Mouse (Mus musculus) forebrain, embryonic 12.5 days (tissue): Measurements from ENCODE around the gene Adcy1. TPM values are rescaled to one million over a fixed set of nuclear protein-coding genes. Genes with fewer than 3 reads are reported as not detected.

ENCODE experiments used
- ATAC-seq: fragments of 200-750 bp; cut with Nextera tagmentation; 2 replicates; pipeline ENCODE4 v1.8.0; 2017; ENCODE audit warnings: moderate TSS enrichment; ENCODE audit not compliant: low FRiP score
- H3K27ac ChIP-seq: fragments of 300-500 bp; sonication (generic); 2 replicates; pipeline ENCODE4 v1.5.1; 2016; ENCODE audit warnings: mild to moderate bottlenecking
- H3K27me3 ChIP-seq: fragments of 300-500 bp; sonication (generic); 2 replicates; pipeline ENCODE4 v1.6.1; 2016; ENCODE audit warnings: mild to moderate bottlenecking
- H3K36me3 ChIP-seq: fragments of 300-500 bp; sonication (generic); replicated peaks from 2 replicates; pipeline ENCODE4 v1.6.1; 2016; ENCODE audit warnings: mild to moderate bottlenecking
- H3K4me1 ChIP-seq: fragments of 300-500 bp; sonication (generic); 2 replicates; pipeline ENCODE4 v1.6.1; 2016
- H3K4me2 ChIP-seq: fragments of 300-500 bp; sonication (generic); 2 replicates; pipeline ENCODE4 v1.6.1; 2016; ENCODE audit warnings: mild to moderate bottlenecking, moderate library complexity
- H3K4me3 ChIP-seq: fragments of 300-500 bp; sonication (generic); replicated peaks from 2 replicates; pipeline ENCODE4 v1.5.1; 2016; ENCODE audit warnings: mild to moderate bottlenecking
- H3K9ac ChIP-seq: fragments of 300-500 bp; sonication (generic); 2 replicates; pipeline ENCODE4 v1.6.1; 2016; ENCODE audit warnings: mild to moderate bottlenecking
- H3K9me3 ChIP-seq: fragments of 300-500 bp; sonication (generic); 2 replicates; pipeline ENCODE4 v1.6.1; 2016
- WGBS: fragments of 180-500 bp; shearing (Covaris S2); methylation state at CpG from one replicate; pipeline ENCODE4 v1.1.7; 2016; 5-methylcytosine and 5-hydroxymethylcytosine counted together
- polyA plus RNA-seq: library from polyadenylated mRNA; unstranded; fragments of >200 nt; fragmentation: Nextera tagmentation; extraction: Ambion mirVana; gene quantifications from 2 replicates; pipeline ENCODE4 v1.2.1, GENCODE M21; 2016

Gene Adcy1
- polyA plus RNA-seq, 1 experiment from 2014 or later: 1.3 TPM

DNA sequence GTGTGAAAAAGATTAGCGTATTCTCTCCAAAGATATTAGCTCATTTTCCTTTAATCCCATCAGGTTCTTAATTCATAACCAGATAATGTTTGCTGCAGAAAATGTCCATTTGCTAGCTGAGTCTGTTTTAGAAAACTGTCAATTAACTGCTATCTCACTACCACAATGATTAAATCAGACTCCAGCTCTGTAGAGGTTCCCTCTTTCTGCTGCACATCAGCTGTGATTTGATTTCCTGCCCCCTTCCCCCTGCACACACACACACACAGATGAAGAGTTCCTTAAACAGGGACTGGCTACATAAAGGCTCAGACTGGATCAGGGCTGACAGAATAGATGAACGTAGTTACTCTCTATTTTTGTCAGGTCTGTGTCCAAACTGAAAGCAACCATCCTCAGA is 53.4 kb downstream of the Adcy1 start:
- Histone ChIP-seq H3K9ac (no peak overlapping the region), H3K4me3 (no peak overlapping the region), H3K36me3 (no peaks in the 10 kb centered on the region), H3K9me3 (no peaks in the 10 kb centered on the region), H3K27me3 (no peaks in the 10 kb centered on the region), H3K27ac (no peak overlapping the region), H3K4me1 (peaks cover 6% of the 10 kb centered on the region), H3K4me2 (no peak overlapping the region)
- WGBS: 66% methylated on average over 2 of the region's 2 CpGs
- no peak for ATAC-seq

DNA sequence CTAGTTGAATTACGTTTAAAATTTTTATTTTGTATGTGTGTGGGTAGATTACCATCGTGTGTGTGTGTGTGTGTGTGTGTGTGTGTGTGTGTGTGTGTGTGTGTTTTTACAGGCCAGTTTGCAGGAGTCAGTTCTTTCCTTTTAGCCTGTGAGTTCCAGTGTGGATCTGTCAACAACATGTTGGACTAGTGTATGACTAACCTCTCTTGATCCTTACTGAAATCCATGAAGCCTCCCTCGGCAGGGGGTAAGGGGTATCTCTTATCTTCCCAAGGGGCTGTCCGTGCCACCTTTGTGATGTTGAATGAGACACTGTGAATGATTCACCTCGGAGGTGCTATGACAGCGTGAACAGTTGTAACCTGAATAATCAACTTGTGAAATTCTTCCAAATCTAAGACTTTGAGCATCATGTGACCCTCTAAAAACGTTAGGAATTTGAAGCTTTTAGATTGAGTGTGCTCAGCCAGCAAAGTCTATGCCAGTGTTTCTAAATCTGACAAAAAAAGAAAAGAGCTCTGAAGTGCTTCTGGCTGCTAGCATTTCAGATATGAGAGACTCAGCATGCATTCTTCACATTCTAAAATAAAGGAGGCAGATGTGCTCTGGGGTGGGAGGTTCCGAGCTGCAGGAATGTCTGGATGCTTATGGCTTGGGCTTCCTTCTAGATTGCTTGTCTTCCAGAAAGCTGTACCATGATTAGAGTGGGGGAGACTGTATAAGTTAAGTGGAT is 66.2 kb downstream of the Adcy1 start:
- Histone ChIP-seq H3K9me3 (no peaks in the 10 kb centered on the region), H3K4me1 (no peaks in the 10 kb centered on the region; the same call in 1 of the 2 replicates), H3K27ac (no peak overlapping the region), H3K4me2 (no peak overlapping the region), H3K4me3 (no peak overlapping the region), H3K27me3 (no peaks in the 10 kb centered on the region), H3K36me3 (no peaks in the 10 kb centered on the region), H3K9ac (no peak overlapping the region)
- WGBS: 77% methylated on average over 8 of the region's 8 CpGs
- ATAC-seq: no peak

DNA sequence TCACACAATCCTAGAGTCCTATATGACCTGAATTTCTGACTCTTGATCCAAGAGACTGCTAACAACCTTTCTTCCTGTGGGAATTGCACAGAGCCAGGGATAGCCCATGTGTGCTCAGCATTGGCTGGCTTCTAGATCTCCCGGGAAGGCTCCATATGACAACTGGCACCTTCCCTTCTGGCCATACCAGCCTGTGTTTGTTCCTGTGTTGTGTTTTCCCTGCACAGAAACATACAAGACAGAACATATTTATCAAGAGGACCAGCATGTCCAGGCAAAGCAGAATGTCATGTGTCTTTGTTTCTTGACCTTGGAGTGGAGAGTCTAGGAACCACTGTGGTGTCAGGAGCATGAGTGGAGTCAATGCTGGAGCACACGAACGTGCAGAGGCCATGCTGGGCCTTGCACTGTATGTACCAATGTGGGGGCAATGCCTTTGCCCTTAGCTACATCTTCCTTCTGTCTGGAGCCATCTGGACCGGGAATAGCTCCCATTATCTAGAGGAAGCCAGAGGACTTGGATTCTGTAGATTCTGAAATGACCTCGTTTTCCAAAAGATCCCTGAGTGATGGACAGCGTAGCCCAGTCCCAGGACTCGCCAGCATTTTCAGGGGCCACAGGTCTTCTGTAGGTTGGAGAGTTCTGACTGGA is 69.6 kb downstream of the Adcy1 start:
- no peak overlapping the region for H3K9ac ChIP-seq
- H3K27me3 ChIP-seq: no peaks in the 10 kb centered on the region
- no peaks in the 10 kb centered on the region for H3K4me1 ChIP-seq
- ATAC-seq: no peak
- H3K27ac ChIP-seq: no peak overlapping the region
- no peak overlapping the region for H3K4me2 ChIP-seq
- H3K9me3 ChIP-seq: no peaks in the 10 kb centered on the region
- no peak overlapping the region for H3K4me3 ChIP-seq
- H3K36me3 ChIP-seq: no peaks in the 10 kb centered on the region
- 87% methylated on average over 7 of the region's 7 CpGs for WGBS

DNA sequence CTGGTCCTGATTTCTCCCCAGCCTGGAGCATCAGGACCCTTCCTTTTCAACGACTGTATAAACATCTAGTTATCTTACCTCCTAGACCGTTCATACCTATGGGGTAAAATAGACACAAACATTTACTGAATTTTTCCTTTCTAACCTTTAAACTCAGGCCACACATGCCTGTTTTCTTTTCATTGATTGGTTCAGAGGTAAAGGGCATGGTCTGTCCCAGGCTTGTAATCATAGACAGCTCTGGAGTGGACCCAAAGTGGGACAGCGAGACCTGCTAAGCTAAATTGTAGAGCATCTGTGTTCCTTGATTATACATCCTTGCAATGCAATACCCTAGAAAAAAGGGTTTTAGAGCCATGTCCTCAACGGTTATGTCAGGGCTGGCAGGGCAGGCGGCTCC is 70.4 kb downstream of the Adcy1 start:
- Histone ChIP-seq H3K4me3 (no peak overlapping the region), H3K27ac (no peak overlapping the region), H3K4me2 (no peak overlapping the region), H3K27me3 (no peaks in the 10 kb centered on the region), H3K9ac (no peak overlapping the region), H3K36me3 (no peaks in the 10 kb centered on the region), H3K9me3 (no peaks in the 10 kb centered on the region), H3K4me1 (no peaks in the 10 kb centered on the region)
- ATAC-seq: no peak
- 91% methylated on average over 5 of the region's 5 CpGs for WGBS

DNA sequence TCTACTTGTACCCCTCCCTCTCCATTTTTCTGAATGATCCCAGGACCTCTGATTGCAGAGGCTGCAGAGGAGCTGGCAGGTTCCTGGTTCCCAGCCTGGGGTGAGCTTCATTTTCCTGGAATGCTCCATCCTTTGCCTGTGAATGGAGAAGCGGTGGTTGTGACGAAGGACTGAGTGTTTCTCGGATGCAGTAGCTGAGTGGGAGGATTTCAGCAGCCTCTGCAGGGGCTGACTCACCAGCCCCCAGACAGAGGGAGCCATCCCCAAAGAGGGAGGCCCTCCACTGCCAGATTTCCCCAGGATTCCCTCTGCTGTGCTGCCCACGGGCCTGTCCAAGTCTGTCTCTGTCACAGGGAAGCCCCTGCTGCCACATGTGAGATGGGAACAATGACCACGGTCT is 71.0 kb downstream of the Adcy1 start:
- Histone ChIP-seq H3K36me3 (no peaks in the 10 kb centered on the region), H3K4me2 (no peak overlapping the region), H3K9me3 (no peaks in the 10 kb centered on the region), H3K27ac (no peak overlapping the region), H3K4me1 (no peaks in the 10 kb centered on the region), H3K27me3 (no peaks in the 10 kb centered on the region), H3K4me3 (no peak overlapping the region), H3K9ac (no peak overlapping the region)
- whole genome bisulfite sequencing: 85% methylated on average over 5 of the region's 5 CpGs
- ATAC-seq: no peak

DNA sequence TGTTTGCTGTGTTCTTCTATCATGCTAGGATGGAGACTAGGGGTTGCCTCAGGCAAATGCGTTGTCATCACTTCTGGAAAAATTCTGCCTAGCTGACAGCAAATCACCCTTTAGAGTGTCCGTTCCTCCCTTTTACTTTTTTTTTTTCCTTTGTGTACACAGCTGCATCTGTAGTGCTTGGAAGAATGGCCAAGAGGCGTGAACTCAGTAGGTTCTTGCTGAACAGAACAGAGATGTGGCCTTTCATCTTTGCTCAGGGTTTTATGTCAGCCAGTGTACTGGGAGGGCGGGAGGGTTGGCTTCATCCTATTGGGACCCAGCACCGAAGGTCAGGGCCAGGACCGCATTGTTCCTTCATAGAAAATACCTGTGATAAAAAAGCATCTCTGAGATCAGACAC is 72.0 kb downstream of the Adcy1 start:
- Histone ChIP-seq H3K4me3 (no peak overlapping the region), H3K4me2 (no peak overlapping the region), H3K36me3 (no peaks in the 10 kb centered on the region), H3K27me3 (no peaks in the 10 kb centered on the region), H3K9me3 (no peaks in the 10 kb centered on the region), H3K27ac (no peak overlapping the region), H3K9ac (no peak overlapping the region), H3K4me1 (no peaks in the 10 kb centered on the region)
- 79% methylated on average over 6 of the region's 6 CpGs for WGBS
- ATAC-seq: no peak

DNA sequence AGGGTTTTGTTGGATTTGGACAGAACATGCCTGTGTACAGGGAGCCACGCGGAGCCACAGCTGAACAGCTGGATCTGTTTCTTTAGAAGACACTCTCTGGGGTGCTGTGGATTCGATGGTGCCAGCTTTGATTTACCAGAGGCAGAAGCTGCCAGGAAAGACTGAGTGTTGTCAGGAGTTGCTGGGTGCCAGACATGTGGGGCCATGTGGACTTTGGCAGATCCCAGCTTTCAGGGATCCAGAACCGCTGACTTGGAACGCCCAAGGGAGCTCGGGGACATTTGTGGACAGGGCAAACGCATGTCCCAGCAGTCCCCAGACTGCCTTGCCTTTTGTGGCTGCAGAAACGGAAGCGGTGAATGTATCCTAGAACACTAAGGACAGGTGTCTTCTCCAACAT is 72.5 kb downstream of the Adcy1 start:
- H3K4me1 ChIP-seq: no peaks in the 10 kb centered on the region
- H3K4me3 ChIP-seq: no peak overlapping the region
- no peak overlapping the region for H3K27ac ChIP-seq
- no peak for ATAC-seq
- no peaks in the 10 kb centered on the region for H3K9me3 ChIP-seq
- no peaks in the 10 kb centered on the region for H3K27me3 ChIP-seq
- WGBS: 95% methylated on average over 9 of the region's 9 CpGs
- H3K9ac ChIP-seq: no peak overlapping the region
- no peak overlapping the region for H3K4me2 ChIP-seq
- H3K36me3 ChIP-seq: no peaks in the 10 kb centered on the region

DNA sequence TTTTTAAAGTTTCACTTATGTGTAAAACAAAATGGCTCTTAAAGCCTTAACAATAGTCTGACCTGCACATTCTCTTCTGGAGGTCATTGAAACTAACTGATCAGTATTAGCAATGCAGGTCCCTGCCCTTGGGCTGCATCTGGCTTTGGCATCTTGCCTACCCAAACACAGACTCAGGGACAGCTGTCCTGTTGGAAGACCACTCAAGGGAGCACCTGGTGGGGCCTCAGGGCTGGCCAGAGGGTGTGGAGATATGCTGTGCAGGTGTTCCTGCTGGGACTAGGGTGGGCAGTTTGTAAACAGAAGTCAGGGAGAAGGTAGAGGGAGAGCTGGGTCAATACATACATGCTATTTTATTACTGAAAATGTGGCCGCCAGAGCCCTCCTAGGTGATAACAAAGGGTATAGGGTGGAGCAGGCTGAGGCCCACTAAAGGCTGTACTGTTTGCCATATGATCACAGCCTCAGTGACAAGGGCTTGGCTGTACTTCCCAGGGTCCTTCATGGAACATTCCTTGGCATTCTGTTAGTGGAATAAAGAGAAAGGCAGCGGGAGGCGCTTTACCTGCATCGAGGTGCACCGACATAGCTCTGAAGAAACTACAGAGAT is 73.1 kb downstream of the Adcy1 start:
- ATAC-seq: no peak

DNA sequence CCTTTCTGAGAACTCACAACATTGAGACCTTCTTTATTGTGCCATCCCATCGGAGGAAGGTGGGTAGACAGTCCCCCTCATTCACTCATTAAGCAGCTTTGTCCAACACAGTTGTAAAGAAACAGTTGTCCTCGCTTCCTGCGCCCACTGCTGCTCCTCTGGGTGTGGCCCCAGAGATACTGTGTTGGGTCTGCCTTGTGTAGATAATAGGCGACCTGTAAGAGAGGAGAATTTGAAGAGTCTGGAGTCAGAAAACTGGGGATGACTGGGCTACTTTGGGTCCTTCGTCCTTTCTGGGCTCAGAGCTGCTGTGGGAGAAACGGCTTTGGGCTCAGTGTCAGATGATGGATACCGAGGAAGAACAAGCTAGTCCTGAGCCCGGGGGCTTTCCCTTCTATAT is 75.1 kb downstream of the Adcy1 start:
- no peak for ATAC-seq
- H3K4me1 ChIP-seq: 0 out of 2 replicates have a peak, but pooled peaks cover 3% of the 10 kb centered on the region
- no peak overlapping the region for H3K27ac ChIP-seq
- H3K9ac ChIP-seq: no peak overlapping the region
- no peak overlapping the region for H3K4me2 ChIP-seq
- WGBS: 91% methylated on average over 8 of the region's 8 CpGs
- H3K27me3 ChIP-seq: no peaks in the 10 kb centered on the region
- no peaks in the 10 kb centered on the region for H3K9me3 ChIP-seq
- no peaks in the 10 kb centered on the region for H3K36me3 ChIP-seq
- H3K4me3 ChIP-seq: no peak overlapping the region

More for the DNA sequence above, 73.1 kb downstream of the Adcy1 start:
- Histone ChIP-seq H3K9me3 (no peaks in the 10 kb centered on the region), H3K36me3 (no peaks in the 10 kb centered on the region), H3K9ac (no peak overlapping the region), H3K4me2 (no peak overlapping the region), H3K27ac (no peak overlapping the region), H3K4me3 (no peak overlapping the region), H3K27me3 (no peaks in the 10 kb centered on the region), H3K4me1 (no peaks in the 10 kb centered on the region)
- 89% methylated on average over 5 of the region's 5 CpGs for WGBS

DNA sequence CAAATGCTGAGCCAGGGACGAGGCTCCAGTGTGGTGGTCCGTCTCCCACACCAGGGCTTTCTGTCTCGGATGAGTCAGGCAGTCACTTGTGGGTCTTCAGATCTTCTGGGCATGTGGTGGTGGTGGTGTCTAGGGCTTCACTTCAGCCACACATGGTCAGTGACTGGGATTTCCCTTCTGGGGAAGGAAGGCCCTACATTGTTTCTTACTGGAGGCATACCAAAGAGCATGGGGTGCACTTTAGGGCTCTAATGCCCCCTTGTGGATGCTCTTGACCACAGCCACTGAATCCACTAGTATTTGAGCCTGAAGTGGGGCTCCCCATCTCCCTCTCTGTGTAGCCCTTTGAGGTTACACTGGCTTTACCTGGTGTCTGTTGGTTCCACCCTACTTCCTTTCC is 77.2 kb downstream of the Adcy1 start:
- WGBS: 95% methylated on average over 3 of the region's 3 CpGs
- no peak for ATAC-seq
- Histone ChIP-seq H3K9me3 (no peaks in the 10 kb centered on the region), H3K36me3 (no peaks in the 10 kb centered on the region), H3K4me1 (0 out of 2 replicates have a peak, but pooled peaks cover 3% of the 10 kb centered on the region), H3K27me3 (no peaks in the 10 kb centered on the region), H3K4me3 (no peak overlapping the region), H3K9ac (no peak overlapping the region), H3K27ac (no peak overlapping the region), H3K4me2 (no peak overlapping the region)

DNA sequence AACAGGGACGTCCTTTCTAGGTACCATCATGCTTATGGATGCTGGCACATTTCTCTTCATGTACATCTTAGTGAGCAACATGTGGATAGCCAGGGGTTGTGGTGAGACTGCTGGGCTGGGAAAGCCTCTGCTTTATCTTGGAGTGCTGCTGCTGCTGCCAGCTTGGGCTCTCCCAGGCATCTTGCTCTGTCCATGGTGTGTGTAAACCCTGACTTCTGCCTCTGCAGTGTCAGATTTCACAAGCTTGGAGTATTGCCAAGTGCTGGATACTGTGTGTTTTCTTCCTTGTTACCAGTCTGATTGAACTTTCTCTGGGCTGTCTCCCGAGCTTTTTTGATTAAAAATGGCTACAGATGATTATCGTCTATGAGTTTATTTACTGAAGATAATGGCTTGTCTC is 79.4 kb downstream of the Adcy1 start:
- WGBS: 71% methylated on average over 3 of the region's 3 CpGs
- Histone ChIP-seq H3K9me3 (no peaks in the 10 kb centered on the region), H3K4me2 (no peak overlapping the region), H3K27ac (no peak overlapping the region), H3K36me3 (no peaks in the 10 kb centered on the region), H3K4me1 (0 out of 2 replicates have a peak, but pooled peaks cover 3% of the 10 kb centered on the region), H3K9ac (no peak overlapping the region), H3K27me3 (no peaks in the 10 kb centered on the region), H3K4me3 (no peak overlapping the region)
- ATAC-seq: no peak

DNA sequence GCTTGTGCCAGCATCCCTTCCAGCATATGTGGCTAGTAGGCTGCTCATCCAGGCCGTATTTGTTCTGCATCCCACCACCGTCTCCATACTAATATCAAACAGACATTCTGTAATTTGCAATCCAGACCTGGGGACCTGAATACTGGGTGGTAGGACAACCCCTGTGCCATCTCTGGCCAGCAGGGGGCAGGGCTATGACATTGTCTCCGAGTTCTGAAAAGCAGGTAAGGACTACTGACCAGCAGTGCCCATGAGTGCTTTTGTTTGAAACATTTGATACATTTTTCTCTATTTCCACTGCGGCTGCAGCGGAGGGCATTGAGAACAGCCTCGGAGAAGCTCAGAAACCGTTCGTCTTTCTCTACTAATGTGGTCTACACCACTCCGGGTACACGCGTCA is 81.1 kb downstream of the Adcy1 start:
- 87% methylated on average over 11 of the region's 11 CpGs for WGBS
- ATAC-seq: no peak
- no peak overlapping the region for H3K4me3 ChIP-seq

More for the DNA sequence above, 81.1 kb downstream of the Adcy1 start:
- Histone ChIP-seq H3K9me3 (no peaks in the 10 kb centered on the region), H3K36me3 (no peaks in the 10 kb centered on the region), H3K9ac (no peak overlapping the region), H3K4me1 (0 out of 2 replicates have a peak, but pooled peaks cover 3% of the 10 kb centered on the region), H3K27me3 (no peaks in the 10 kb centered on the region), H3K4me2 (no peak overlapping the region), H3K27ac (no peak overlapping the region)
